Mouse (Mus musculus): ENCODE measurements around the gene Sntg2.

DNA sequence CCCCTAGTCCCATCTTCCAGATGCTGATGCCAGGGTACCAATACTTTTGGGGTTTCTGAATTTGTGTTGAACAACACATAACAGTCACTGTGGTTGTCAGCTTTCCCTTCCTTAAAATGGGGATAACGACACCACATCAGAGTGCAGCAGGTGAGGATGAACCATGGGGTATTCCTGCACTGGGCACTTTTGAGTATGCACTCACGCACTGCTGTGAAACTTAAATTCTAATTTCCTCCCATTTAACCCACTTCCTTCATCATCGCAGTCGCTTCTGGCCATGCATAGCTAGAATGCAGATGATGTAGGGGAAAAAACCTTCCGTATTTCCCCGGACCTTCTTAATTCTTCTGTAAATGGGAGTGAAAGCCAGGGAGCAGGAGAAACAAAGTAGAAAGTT, 209.2 kb downstream of the Sntg2 start:
- no peak for TF ChIP-seq POLR2A (IDR thresholded peaks at IDR 0.05; ENCODE audit: borderline replicate concordance, low read depth, low read length)
- TF ChIP-seq CTCF (IDR thresholded peaks at IDR 0.05; ENCODE audit: low read depth, low read length), result no peak

Data from bone marrow macrophage, adult 2 months (primary cell).